Mouse (Mus musculus) hindbrain, embryonic 12.5 days (tissue): ENCODE measurements around the gene Prkra. TPM values are rescaled to one million over a fixed set of nuclear protein-coding genes. Genes with fewer than 3 reads are reported as not detected.
"Not testable (repeated sequence)": the region's sequence is repeated elsewhere in the genome, so short reads cannot be mapped to it uniquely, and the experiment has no call there.

Source experiments
- ATAC-seq: fragments of 200-750 bp; cut with Nextera tagmentation; 2 replicates; pipeline ENCODE4 v1.8.0; 2017; ENCODE audit warnings: moderate TSS enrichment; ENCODE audit not compliant: low FRiP score
- H3K27ac ChIP-seq: fragments of 300-500 bp; sonication (generic); 2 replicates; pipeline ENCODE4 v1.5.1; 2016; ENCODE audit warnings: mild to moderate bottlenecking
- H3K27me3 ChIP-seq: fragments of 300-500 bp; sonication (generic); 2 replicates; pipeline ENCODE4 v1.6.1; 2016; ENCODE audit warnings: mild to moderate bottlenecking
- H3K36me3 ChIP-seq: fragments of 300-500 bp; sonication (generic); 2 replicates; pipeline ENCODE4 v1.6.1; 2016; ENCODE audit warnings: mild to moderate bottlenecking
- H3K4me1 ChIP-seq: fragments of 300-500 bp; sonication (generic); 2 replicates; pipeline ENCODE4 v1.6.1; 2016
- H3K4me2 ChIP-seq: fragments of 300-500 bp; sonication (generic); replicated peaks from 2 replicates; pipeline ENCODE4 v1.6.1; 2016; ENCODE audit warnings: mild to moderate bottlenecking
- H3K4me3 ChIP-seq: fragments of 300-500 bp; sonication (generic); 2 replicates; pipeline ENCODE4 v1.5.1; 2016; ENCODE audit warnings: mild to moderate bottlenecking
- H3K9ac ChIP-seq: fragments of 300-500 bp; sonication (generic); 2 replicates; pipeline ENCODE4 v1.6.1; 2016; ENCODE audit warnings: mild to moderate bottlenecking, moderate library complexity
- H3K9me3 ChIP-seq: fragments of 300-500 bp; sonication (generic); replicated peaks from 2 replicates; pipeline ENCODE4 v1.6.1; 2016; ENCODE audit warnings: mild to moderate bottlenecking
- WGBS: fragments of 180-500 bp; shearing (Covaris S2); methylation state at CpG from one replicate; pipeline ENCODE4 v1.1.7; 2016; 5-methylcytosine and 5-hydroxymethylcytosine counted together
- polyA plus RNA-seq: library from polyadenylated mRNA; unstranded; fragments of >200 nt; fragmentation: Nextera tagmentation; extraction: Ambion mirVana; gene quantifications from 2 replicates; pipeline ENCODE4 v1.2.1, GENCODE M21; 2016

The Prkra gene
- polyA plus RNA-seq, 1 experiment from 2014 or later = 96.4 TPM

- 93% methylated on average over 4 of the region's 4 CpGs for WGBS
- no peak for ATAC-seq
- Histone ChIP-seq H3K27me3 (no peaks in the 10 kb centered on the region), H3K9me3 (no peaks in the 10 kb centered on the region), H3K36me3 (no peaks in the 10 kb centered on the region), H3K4me1 (peaks cover 5% of the 10 kb centered on the region), H3K4me2 (no peak overlapping the region), H3K27ac (no peak overlapping the region), H3K4me3 (no peak overlapping the region), H3K9ac (no peak overlapping the region)
Measured at GRCm38 (mm10) chr2:76653070-76653469, 5.3 kb upstream of the Prkra start.

GRCm38 (mm10) chr2:76648666-76649141, 889 bp upstream of the Prkra start:
- peak overlapping the region; percentile 70 for H3K4me2 ChIP-seq
- no peaks in the 10 kb centered on the region for H3K9me3 ChIP-seq
- peak; percentile 53 for ATAC-seq
- no peaks in the 10 kb centered on the region for H3K36me3 ChIP-seq
- peaks cover 13% of the 10 kb centered on the region for H3K4me1 ChIP-seq
- H3K27ac ChIP-seq = peak overlapping the region; percentile 95
- peak overlapping the region; percentile 71 for H3K4me3 ChIP-seq
- H3K9ac ChIP-seq = peak overlapping the region; percentile 86
- 32% methylated on average over 13 of the region's 13 CpGs for WGBS
- H3K27me3 ChIP-seq = no peaks in the 10 kb centered on the region

GRCm38 (mm10) chr2:76647441-76647869, 360 bp downstream of the Prkra start:
- peaks cover 13% of the 10 kb centered on the region for H3K4me1 ChIP-seq
- WGBS = under 1% methylated on average over 30 of the region's 32 CpGs
- ATAC-seq = peak; percentile 74; the same call in 1 of the 2 replicates
- no peaks in the 10 kb centered on the region for H3K27me3 ChIP-seq
- H3K27ac ChIP-seq = peak overlapping the region; percentile 95
- peaks cover 6% of the 10 kb centered on the region for H3K36me3 ChIP-seq
- peak overlapping the region; percentile 71 for H3K4me3 ChIP-seq
- H3K9me3 ChIP-seq = no peaks in the 10 kb centered on the region
- H3K9ac ChIP-seq = peak overlapping the region; percentile 86
- peak overlapping the region; percentile 70 for H3K4me2 ChIP-seq

GRCm38 (mm10) chr2:76643801-76644200, 4.0 kb downstream of the Prkra start:
- H3K4me3 ChIP-seq = no peak overlapping the region
- H3K27me3 ChIP-seq = no peaks in the 10 kb centered on the region
- H3K9me3 ChIP-seq = no peaks in the 10 kb centered on the region
- ATAC-seq = no peak
- H3K4me1 ChIP-seq = peaks cover 11% of the 10 kb centered on the region
- H3K36me3 ChIP-seq = peaks cover 41% of the 10 kb centered on the region
- no peak overlapping the region for H3K4me2 ChIP-seq
- no peak overlapping the region for H3K9ac ChIP-seq
- H3K27ac ChIP-seq = no peak overlapping the region

GRCm38 (mm10) chr2:76639637-76640036, 8.2 kb downstream of the Prkra start:
- 98% methylated on average over 2 of the region's 2 CpGs for WGBS
- Histone ChIP-seq H3K27me3 (no peaks in the 10 kb centered on the region), H3K9ac (no peak overlapping the region), H3K27ac (no peak overlapping the region), H3K9me3 (no peaks in the 10 kb centered on the region), H3K4me3 (no peak overlapping the region), H3K36me3 (peaks cover 73% of the 10 kb centered on the region), H3K4me2 (no peak overlapping the region), H3K4me1 (no peaks in the 10 kb centered on the region)
- no peak for ATAC-seq

- no peak overlapping the region for H3K27ac ChIP-seq
- ATAC-seq = no peak
- no peaks in the 10 kb centered on the region for H3K4me1 ChIP-seq
- no peak overlapping the region for H3K4me2 ChIP-seq
- no peak overlapping the region for H3K4me3 ChIP-seq
- 85% methylated on average over 4 of the region's 4 CpGs for WGBS
- peaks cover 92% of the 10 kb centered on the region for H3K36me3 ChIP-seq
- no peaks in the 10 kb centered on the region; the same call in 1 of the 2 replicates for H3K9me3 ChIP-seq
- no peaks in the 10 kb centered on the region for H3K27me3 ChIP-seq
- H3K9ac ChIP-seq = no peak overlapping the region
Measured at GRCm38 (mm10) chr2:76631600-76631999, 16.2 kb downstream of the Prkra start.

GRCm38 (mm10) chr2:76630293-76630692, 17.5 kb downstream of the Prkra start:
- Histone ChIP-seq H3K9me3 (no peaks in the 10 kb centered on the region; the same call in 1 of the 2 replicates), H3K4me1 (no peaks in the 10 kb centered on the region), H3K4me3 (no peak overlapping the region), H3K36me3 (peaks cover 92% of the 10 kb centered on the region), H3K9ac (no peak overlapping the region), H3K4me2 (no peak overlapping the region), H3K27ac (no peak overlapping the region), H3K27me3 (no peaks in the 10 kb centered on the region)
- WGBS = 95% methylated on average over 12 of the region's 12 CpGs
- ATAC-seq = no peak

- not testable (repeated sequence) for H3K4me3 ChIP-seq, H3K4me2 ChIP-seq, H3K9me3 ChIP-seq, H3K27ac ChIP-seq, ATAC-seq, H3K4me1 ChIP-seq, H3K9ac ChIP-seq, H3K27me3 ChIP-seq
- H3K36me3 ChIP-seq = peaks cover 54% of the 10 kb centered on the region
- WGBS = 90% methylated on average over 2 of the region's 2 CpGs
Measured at GRCm38 (mm10) chr2:76622316-76622715, 25.5 kb downstream of the Prkra start.

GRCm38 (mm10) chr2:76621724-76622123, 26.1 kb downstream of the Prkra start:
- Histone ChIP-seq H3K36me3 (peaks cover 48% of the 10 kb centered on the region), H3K4me1 (no peaks in the 10 kb centered on the region), H3K4me2 (no peak overlapping the region), H3K27me3 (no peaks in the 10 kb centered on the region), H3K9ac (no peak overlapping the region), H3K27ac (no peak overlapping the region), H3K4me3 (no peak overlapping the region), H3K9me3 (no peaks in the 10 kb centered on the region; the same call in 1 of the 2 replicates)
- 71% methylated on average over 1 of the region's 1 CpGs for WGBS
- no peak for ATAC-seq

- Histone ChIP-seq H3K9ac (no peak overlapping the region), H3K4me2 (no peak overlapping the region), H3K36me3 (peaks cover 32% of the 10 kb centered on the region), H3K9me3 (no peaks in the 10 kb centered on the region), H3K27ac (no peak overlapping the region), H3K4me1 (no peaks in the 10 kb centered on the region), H3K27me3 (no peaks in the 10 kb centered on the region), H3K4me3 (no peak overlapping the region)
- WGBS = 89% methylated on average over 5 of the region's 5 CpGs
- ATAC-seq = no peak
Measured at GRCm38 (mm10) chr2:76620188-76620587, 27.6 kb downstream of the Prkra start.

- ATAC-seq = no peak
- Histone ChIP-seq H3K9me3 (no peaks in the 10 kb centered on the region), H3K9ac (no peak overlapping the region), H3K4me2 (no peak overlapping the region), H3K4me3 (no peak overlapping the region), H3K36me3 (peaks cover 12% of the 10 kb centered on the region), H3K27ac (no peak overlapping the region), H3K27me3 (no peaks in the 10 kb centered on the region), H3K4me1 (no peaks in the 10 kb centered on the region)
- WGBS = 43% methylated on average over 1 of the region's 1 CpGs
Measured at GRCm38 (mm10) chr2:76618078-76618477, 29.7 kb downstream of the Prkra start.

GRCm38 (mm10) chr2:76611996-76612395, 35.8 kb downstream of the Prkra start:
- Histone ChIP-seq H3K27ac (no peak overlapping the region), H3K4me2 (no peak overlapping the region), H3K9ac (no peak overlapping the region), H3K36me3 (no peaks in the 10 kb centered on the region), H3K4me1 (no peaks in the 10 kb centered on the region), H3K27me3 (no peaks in the 10 kb centered on the region), H3K4me3 (no peak overlapping the region), H3K9me3 (no peaks in the 10 kb centered on the region)
- WGBS = 77% methylated on average over 3 of the region's 3 CpGs
- no peak for ATAC-seq

GRCm38 (mm10) chr2:76610326-76611104, 37.3 kb downstream of the Prkra start:
- H3K4me1 ChIP-seq = no peaks in the 10 kb centered on the region
- ATAC-seq = no peak
- no peak overlapping the region for H3K4me3 ChIP-seq
- H3K27ac ChIP-seq = no peak overlapping the region
- 88% methylated on average over 10 of the region's 10 CpGs for WGBS
- no peaks in the 10 kb centered on the region for H3K9me3 ChIP-seq
- H3K4me2 ChIP-seq = no peak overlapping the region
- H3K9ac ChIP-seq = no peak overlapping the region
- H3K36me3 ChIP-seq = no peaks in the 10 kb centered on the region
- H3K27me3 ChIP-seq = no peaks in the 10 kb centered on the region
